Mouse (Mus musculus) embryonic facial prominence, embryonic 15.5 days (tissue): ENCODE results near the gene 1700037C18Rik. TPM values are rescaled to one million over a fixed set of nuclear protein-coding genes. Genes with fewer than 3 reads are reported as not detected.

Experiments used
- microRNA-seq: library from miRNA; unstranded; fragments of <30 nt; microRNA quantifications from one replicate; pipeline ENCODE4, GENCODE M21; 2016; ENCODE audit warnings: borderline number of aligned reads
- polyA plus RNA-seq: library from polyadenylated mRNA; unstranded; fragments of >200 nt; fragmentation: Nextera tagmentation; extraction: Ambion mirVana; gene quantifications from 2 replicates; pipeline ENCODE4 v1.2.1, GENCODE M21; 2015

The 1700037C18Rik gene
- polyA plus RNA-seq, 1 experiment from 2014 or later, result 13.2 TPM

Small RNA genes within 50 kb of the gene (microRNA-seq; reads per million reads assigned to microRNA genes)
- not detected for gene Gm23493

Other genes starting within 250 kb of the 1700037C18Rik start
- gene Mefv, start 190.6 kb downstream of the 1700037C18Rik start, polyA plus RNA-seq, result 0.08 and 0.17 TPM in 2 replicates
- 44.9 and 53.9 TPM in 2 replicates for gene Zfp263, start 164.6 kb downstream of the 1700037C18Rik start, polyA plus RNA-seq
- 1.6 and 3.4 TPM in 2 replicates for gene Olfr15, start 77.8 kb downstream of the 1700037C18Rik start, polyA plus RNA-seq
- gene Zfp174, start 61.4 kb downstream of the 1700037C18Rik start, polyA plus RNA-seq, result 1.9 and 2.1 TPM in 2 replicates
- 56.8 and 59.6 TPM in 2 replicates for gene Naa60, start 36.3 kb downstream of the 1700037C18Rik start, polyA plus RNA-seq
- gene Zfp597, start 24.1 kb downstream of the 1700037C18Rik start, polyA plus RNA-seq, result 5.7 and 7.2 TPM in 2 replicates
- gene Gm20695, start 24.0 kb downstream of the 1700037C18Rik start, polyA plus RNA-seq, result 1.3 and 1.9 TPM in 2 replicates
- gene Cluap1, start 112 bp upstream of the 1700037C18Rik start, polyA plus RNA-seq, result 36.2 and 37.8 TPM in 2 replicates
- gene Nlrc3, start 67.9 kb upstream of the 1700037C18Rik start, polyA plus RNA-seq, result 0.87 and 0.97 TPM in 2 replicates
- 16.0 and 16.6 TPM in 2 replicates for gene Slx4, start 95.1 kb upstream of the 1700037C18Rik start, polyA plus RNA-seq
- gene Dnase1, start 128.3 kb upstream of the 1700037C18Rik start, polyA plus RNA-seq, result 4.3 and 5.4 TPM in 2 replicates
- gene Trap1, start 169.1 kb upstream of the 1700037C18Rik start, polyA plus RNA-seq, result 78.1 and 88.9 TPM in 2 replicates